Mouse (Mus musculus): ENCODE results near the gene Tiam1. TPM values are rescaled to one million over a fixed set of nuclear protein-coding genes. Genes with fewer than 3 reads are reported as not detected.

Tiam1 gene
- polyA plus RNA-seq, 1 experiment from 2014 or later: 10.7 TPM

DNA sequence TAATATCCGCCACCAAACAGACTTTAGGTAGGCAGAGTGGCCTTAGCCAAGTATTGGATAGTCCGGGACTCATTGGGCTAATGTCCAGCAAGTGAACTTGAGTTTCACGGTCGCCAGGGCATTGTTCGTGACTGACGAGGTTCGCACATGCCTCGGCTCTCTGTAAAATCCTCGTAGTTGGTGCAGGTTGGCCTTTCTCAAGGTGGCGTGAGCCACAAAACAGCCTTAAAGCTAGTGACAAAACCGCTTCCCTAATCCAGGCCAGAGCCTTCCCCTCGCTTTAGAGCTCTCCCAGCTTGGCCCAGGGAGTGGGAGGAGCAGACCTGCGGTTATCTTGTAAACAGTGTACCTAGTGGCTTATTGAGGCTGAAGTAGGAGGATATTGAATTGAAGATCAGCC is 972 bp upstream of the Tiam1 start:
- H3K9me3 ChIP-seq: no peaks in the 10 kb centered on the region
- peak overlapping the region; percentile 75 for H3K4me3 ChIP-seq
- peak overlapping the region; percentile 100 for H3K4me2 ChIP-seq
- H3K36me3 ChIP-seq: no peaks in the 10 kb centered on the region
- 9% methylated on average over 13 of the region's 13 CpGs for WGBS
- peaks cover 30% of the 10 kb centered on the region for H3K4me1 ChIP-seq
- peak overlapping the region; percentile 84 for H3K9ac ChIP-seq
- peak overlapping the region; percentile 88 for H3K27ac ChIP-seq (replicated peaks)
- no peaks in the 10 kb centered on the region for H3K27me3 ChIP-seq (replicated peaks)
- no peak for ATAC-seq (ENCODE audit: extremely low read depth, insufficient number of reproducible peaks, low FRiP score, low TSS enrichment)

DNA sequence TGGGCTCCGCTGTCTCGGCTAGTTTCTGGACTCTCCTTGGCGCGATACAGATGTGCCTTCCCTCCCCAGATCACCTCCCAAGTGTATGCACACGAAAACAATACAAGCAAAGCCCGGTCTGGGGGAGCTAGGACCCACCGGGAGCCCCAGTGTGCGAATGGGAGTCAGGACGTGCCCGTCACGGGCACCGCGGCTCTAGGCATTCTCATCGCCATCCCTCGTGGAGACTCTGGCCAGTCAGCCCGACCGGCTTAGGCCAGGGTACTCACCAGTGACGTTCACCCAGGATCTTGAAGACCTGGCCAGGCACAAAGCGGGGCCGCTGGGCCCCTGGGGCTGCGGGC is 181 bp downstream of the Tiam1 start:
- peak overlapping the region; percentile 90 for H3K9ac ChIP-seq
- no peaks in the 10 kb centered on the region for H3K9me3 ChIP-seq
- under 1% methylated on average over 21 of the region's 21 CpGs for WGBS
- no peak for ATAC-seq (ENCODE audit: extremely low read depth, insufficient number of reproducible peaks, low FRiP score, low TSS enrichment)
- peak overlapping the region; percentile 80 for H3K27ac ChIP-seq (replicated peaks)
- no peaks in the 10 kb centered on the region for H3K36me3 ChIP-seq
- no peaks in the 10 kb centered on the region for H3K27me3 ChIP-seq (replicated peaks)
- H3K4me3 ChIP-seq: peak overlapping the region; percentile 75
- peak overlapping the region; percentile 100 for H3K4me2 ChIP-seq
- H3K4me1 ChIP-seq: peaks cover 26% of the 10 kb centered on the region

DNA sequence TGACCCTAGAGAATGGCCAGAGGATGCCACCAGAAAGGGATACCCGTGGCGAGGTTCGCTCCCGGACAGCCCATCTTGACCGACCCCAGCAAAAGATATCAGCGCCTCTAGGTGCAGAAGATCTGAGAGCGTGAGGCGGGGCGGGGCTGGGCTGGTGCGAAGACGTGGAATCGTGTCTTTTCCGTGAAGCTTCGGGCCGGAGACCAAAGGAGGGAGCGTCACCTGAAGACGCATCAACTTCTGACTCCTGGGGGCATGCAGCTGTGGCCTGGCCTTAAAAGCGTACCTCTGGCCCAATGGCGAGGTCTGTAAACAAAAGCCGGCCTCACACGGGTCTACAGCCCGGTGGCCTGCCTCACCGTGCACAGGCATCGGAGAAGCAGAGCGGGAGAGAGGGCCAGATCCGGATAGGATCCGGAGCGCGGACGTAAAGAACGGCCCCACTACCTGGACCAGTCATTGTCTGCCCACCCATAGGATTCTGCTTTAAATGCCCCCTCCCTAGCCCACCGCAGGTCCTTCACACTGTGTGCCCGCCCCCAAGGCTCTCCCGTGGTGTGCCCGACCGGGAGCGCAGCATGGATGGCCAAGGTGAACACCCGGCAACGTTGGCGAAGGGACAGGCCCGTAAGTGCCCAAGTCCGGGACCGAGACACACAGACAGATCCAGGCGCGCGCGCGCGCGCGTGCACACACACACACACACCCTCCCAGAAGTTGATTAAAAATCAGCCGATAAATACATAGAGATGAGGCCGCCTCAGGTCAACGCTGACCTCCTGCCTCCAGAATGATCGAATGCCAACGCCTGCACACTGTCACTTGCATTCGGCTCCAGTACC is 774 bp downstream of the Tiam1 start:
- no peaks in the 10 kb centered on the region for H3K27me3 ChIP-seq (replicated peaks)
- peak overlapping the region; percentile 75 for H3K4me3 ChIP-seq
- H3K9me3 ChIP-seq: no peaks in the 10 kb centered on the region
- peak overlapping the region; percentile 90 for H3K9ac ChIP-seq
- peaks cover 28% of the 10 kb centered on the region for H3K4me1 ChIP-seq
- H3K36me3 ChIP-seq: no peaks in the 10 kb centered on the region
- under 1% methylated on average over 57 of the region's 57 CpGs for WGBS
- ATAC-seq (ENCODE audit: extremely low read depth, insufficient number of reproducible peaks, low FRiP score, low TSS enrichment): no peak
- H3K4me2 ChIP-seq: peak overlapping the region; percentile 100
- H3K27ac ChIP-seq (replicated peaks): peak overlapping the region; percentile 80

DNA sequence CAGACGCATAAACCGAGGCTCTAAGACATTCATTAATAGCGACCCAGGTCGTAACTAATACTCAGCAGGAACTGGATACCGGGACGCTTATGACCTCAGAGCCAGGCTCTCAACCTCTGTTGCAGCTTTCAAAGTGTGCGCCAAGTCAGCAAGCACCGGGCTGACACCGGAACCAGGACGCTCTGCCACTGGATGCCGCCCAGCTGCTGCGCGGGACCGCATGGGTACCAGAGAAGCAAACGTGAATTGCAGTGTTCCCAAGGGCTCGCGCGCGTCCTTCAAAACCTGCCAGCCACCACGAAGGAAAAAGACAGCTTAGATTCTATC is 1.4 kb downstream of the Tiam1 start:
- Histone ChIP-seq H3K27ac (replicated peaks) (no peak overlapping the region), H3K9ac (peak overlapping the region; percentile 90), H3K27me3 (replicated peaks) (no peaks in the 10 kb centered on the region), H3K4me1 (peaks cover 28% of the 10 kb centered on the region), H3K4me2 (peak overlapping the region; percentile 100), H3K9me3 (no peaks in the 10 kb centered on the region), H3K4me3 (peak overlapping the region; percentile 75), H3K36me3 (no peaks in the 10 kb centered on the region)
- WGBS: 2% methylated on average over 20 of the region's 20 CpGs
- no peak for ATAC-seq (ENCODE audit: extremely low read depth, insufficient number of reproducible peaks, low FRiP score, low TSS enrichment)

DNA sequence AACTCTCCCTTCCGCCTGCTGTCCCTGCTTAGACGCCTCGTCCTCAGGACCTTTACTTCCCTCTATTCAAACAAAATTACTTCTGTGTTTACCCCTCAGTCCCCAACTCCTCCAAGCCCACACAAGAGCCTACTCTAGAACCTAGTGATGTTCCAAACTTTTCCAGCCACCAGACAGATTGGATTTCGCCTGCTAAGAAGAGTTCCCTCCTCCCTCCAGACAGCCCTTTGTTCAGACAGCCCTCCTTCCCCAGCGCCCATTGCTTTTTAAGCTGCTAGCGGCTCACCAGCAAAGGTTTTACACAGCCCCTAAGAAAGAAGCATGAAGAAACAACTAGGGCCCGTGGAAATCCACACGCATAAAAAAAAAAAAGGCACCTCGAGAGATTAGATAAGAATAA is 2.0 kb downstream of the Tiam1 start:
- Histone ChIP-seq H3K4me1 (peaks cover 28% of the 10 kb centered on the region), H3K4me2 (peak overlapping the region; percentile 100), H3K9me3 (no peaks in the 10 kb centered on the region), H3K27me3 (replicated peaks) (no peaks in the 10 kb centered on the region), H3K36me3 (no peaks in the 10 kb centered on the region), H3K9ac (peak overlapping the region; percentile 90; the same call in 1 of the 2 replicates), H3K4me3 (peak overlapping the region; percentile 75), H3K27ac (replicated peaks) (no peak overlapping the region)
- no peak for ATAC-seq (ENCODE audit: extremely low read depth, insufficient number of reproducible peaks, low FRiP score, low TSS enrichment)
- WGBS: 45% methylated on average over 9 of the region's 9 CpGs

DNA sequence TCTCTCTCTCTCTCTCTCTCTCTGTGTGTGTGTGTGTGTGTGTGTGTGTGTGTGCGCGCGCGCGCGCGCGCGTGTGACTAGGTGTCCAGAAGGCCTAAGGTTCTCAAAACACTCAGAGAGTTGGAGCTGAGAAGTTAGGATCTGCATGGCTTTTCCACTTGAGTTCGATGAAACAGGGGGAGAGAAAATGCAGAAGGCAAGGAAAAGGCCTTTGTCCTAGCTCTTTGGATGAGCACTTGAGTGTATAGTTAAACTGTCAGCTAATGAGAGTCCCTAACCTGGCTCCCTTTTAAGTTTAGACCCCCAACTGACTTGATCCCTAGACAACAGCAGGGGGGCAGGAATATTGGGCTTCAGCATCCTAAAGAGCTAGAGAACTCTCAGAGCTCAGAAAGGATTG is 3.0 kb downstream of the Tiam1 start:
- Histone ChIP-seq H3K27me3 (replicated peaks) (no peaks in the 10 kb centered on the region), H3K4me3 (no peak overlapping the region), H3K9ac (no peak overlapping the region), H3K27ac (replicated peaks) (no peak overlapping the region), H3K4me2 (no peak overlapping the region), H3K4me1 (peaks cover 28% of the 10 kb centered on the region), H3K36me3 (no peaks in the 10 kb centered on the region), H3K9me3 (no peaks in the 10 kb centered on the region)
- 90% methylated on average over 10 of the region's 10 CpGs for WGBS
- no peak for ATAC-seq (ENCODE audit: extremely low read depth, insufficient number of reproducible peaks, low FRiP score, low TSS enrichment)

DNA sequence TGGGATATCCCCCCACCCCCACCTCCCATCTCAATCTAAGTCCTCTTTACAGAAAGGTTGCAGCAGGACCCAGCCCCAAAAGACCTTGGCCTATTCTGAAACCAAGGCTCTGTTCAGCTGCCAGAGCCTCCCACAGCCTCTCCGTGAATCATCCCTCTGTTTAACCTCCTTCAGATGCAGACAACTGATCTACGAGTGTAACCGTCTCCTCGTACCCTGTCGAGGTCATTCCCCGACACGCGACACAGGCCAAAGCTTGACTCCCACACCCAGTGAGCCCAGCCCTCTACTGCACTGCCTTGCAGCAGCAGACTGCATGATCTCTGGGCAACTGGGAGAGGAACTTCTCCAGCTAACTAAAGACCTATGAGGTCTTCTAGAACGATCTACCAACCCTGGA is 3.9 kb downstream of the Tiam1 start:
- Histone ChIP-seq H3K27ac (replicated peaks) (no peak overlapping the region), H3K4me2 (no peak overlapping the region), H3K36me3 (no peaks in the 10 kb centered on the region), H3K4me1 (peaks cover 24% of the 10 kb centered on the region), H3K9ac (peak overlapping the region; percentile 19; the same call in 1 of the 2 replicates), H3K4me3 (no peak overlapping the region), H3K9me3 (no peaks in the 10 kb centered on the region), H3K27me3 (replicated peaks) (no peaks in the 10 kb centered on the region)
- WGBS: 41% methylated on average over 9 of the region's 9 CpGs
- ATAC-seq (ENCODE audit: extremely low read depth, insufficient number of reproducible peaks, low FRiP score, low TSS enrichment): no peak

GRCm38 (mm10) chr16:90138151-90138550 is 5.4 kb downstream of the Tiam1 start:
- peaks cover 20% of the 10 kb centered on the region for H3K4me1 ChIP-seq
- no peak overlapping the region for H3K4me3 ChIP-seq
- no peaks in the 10 kb centered on the region for H3K27me3 ChIP-seq (replicated peaks)
- no peak overlapping the region for H3K27ac ChIP-seq (replicated peaks)
- no peak for ATAC-seq (ENCODE audit: extremely low read depth, insufficient number of reproducible peaks, low FRiP score, low TSS enrichment)
- H3K9me3 ChIP-seq: no peaks in the 10 kb centered on the region
- no peak overlapping the region for H3K4me2 ChIP-seq
- no peaks in the 10 kb centered on the region for H3K36me3 ChIP-seq
- 0 out of 2 replicates have a peak overlapping the region, but pooled peaks have one; percentile 13 for H3K9ac ChIP-seq
- WGBS: 60% methylated on average over 12 of the region's 12 CpGs

- WGBS: 94% methylated on average over 23 of the region's 23 CpGs
- Histone ChIP-seq H3K4me2 (no peak overlapping the region), H3K36me3 (no peaks in the 10 kb centered on the region), H3K27me3 (replicated peaks) (no peaks in the 10 kb centered on the region), H3K9me3 (no peaks in the 10 kb centered on the region), H3K27ac (replicated peaks) (no peak overlapping the region), H3K4me1 (peaks cover 21% of the 10 kb centered on the region), H3K4me3 (no peak overlapping the region), H3K9ac (no peak overlapping the region)
- no peak for ATAC-seq (ENCODE audit: extremely low read depth, insufficient number of reproducible peaks, low FRiP score, low TSS enrichment)
These were observed 6.4 kb downstream of the Tiam1 start for GRCm38 (mm10) chr16:90137175-90137574.

- H3K4me1 ChIP-seq: peaks cover 19% of the 10 kb centered on the region
- no peak overlapping the region for H3K4me3 ChIP-seq
- H3K9me3 ChIP-seq: no peaks in the 10 kb centered on the region
- no peak overlapping the region for H3K4me2 ChIP-seq
- WGBS: 84% methylated on average over 3 of the region's 3 CpGs
- no peak for ATAC-seq (ENCODE audit: extremely low read depth, insufficient number of reproducible peaks, low FRiP score, low TSS enrichment)
- H3K27me3 ChIP-seq (replicated peaks): no peaks in the 10 kb centered on the region
- H3K9ac ChIP-seq: no peak overlapping the region
- no peak overlapping the region for H3K27ac ChIP-seq (replicated peaks)
- no peaks in the 10 kb centered on the region for H3K36me3 ChIP-seq
These were observed 8.0 kb downstream of the Tiam1 start for GRCm38 (mm10) chr16:90135580-90135979.

GRCm38 (mm10) chr16:90134351-90134750 is 9.2 kb downstream of the Tiam1 start:
- no peaks in the 10 kb centered on the region for H3K36me3 ChIP-seq
- H3K4me1 ChIP-seq: peaks cover 17% of the 10 kb centered on the region
- H3K9ac ChIP-seq: no peak overlapping the region
- no peak overlapping the region for H3K4me2 ChIP-seq
- H3K27ac ChIP-seq (replicated peaks): no peak overlapping the region
- ATAC-seq (ENCODE audit: extremely low read depth, insufficient number of reproducible peaks, low FRiP score, low TSS enrichment): no peak
- no peaks in the 10 kb centered on the region for H3K9me3 ChIP-seq
- H3K27me3 ChIP-seq (replicated peaks): no peaks in the 10 kb centered on the region
- H3K4me3 ChIP-seq: no peak overlapping the region
- WGBS: 86% methylated on average over 7 of the region's 7 CpGs

GRCm38 (mm10) chr16:90132816-90133215 is 10.8 kb downstream of the Tiam1 start:
- H3K27me3 ChIP-seq (replicated peaks): no peaks in the 10 kb centered on the region
- H3K36me3 ChIP-seq: no peaks in the 10 kb centered on the region
- no peaks in the 10 kb centered on the region for H3K9me3 ChIP-seq
- H3K27ac ChIP-seq (replicated peaks): no peak overlapping the region
- no peak for ATAC-seq (ENCODE audit: extremely low read depth, insufficient number of reproducible peaks, low FRiP score, low TSS enrichment)
- no peak overlapping the region for H3K9ac ChIP-seq
- 57% methylated on average over 7 of the region's 7 CpGs for WGBS
- no peak overlapping the region for H3K4me2 ChIP-seq
- H3K4me1 ChIP-seq: peaks cover 30% of the 10 kb centered on the region
- no peak overlapping the region for H3K4me3 ChIP-seq
